Mouse (Mus musculus) liver, embryonic 18 days (tissue): ENCODE results near the gene Prm1. TPM values are rescaled to one million over a fixed set of nuclear protein-coding genes. Genes with fewer than 3 reads are reported as not detected.

Source experiments
- polyA plus RNA-seq: library from polyadenylated mRNA; depleted of rRNA; stranded (reverse); fragments of >200 nt; gene quantifications from 2 replicates; pipeline ENCODE4 v1.2.3, GENCODE M21; 2012; rRNA removed

Gene Prm1
- polyA plus RNA-seq, result not detected in 2 replicates

GRCm38 (mm10) chr16:10805789-10806527, at the start of gene Prm1:
TSS of gene Prm1 (minus strand) at chr16:10805839.

GRCm38 (mm10) chr16:10834911-10835587, 29.4 kb upstream of the Prm1 start, which contains the start of gene Rmi2:
TSS of gene Rmi2 (plus strand) at chr16:10835059.

GRCm38 (mm10) chr16:10812865-10813371, 7.3 kb upstream of the Prm1 start, which contains the start of gene Gm11172:
TSS of gene Gm11172 (plus strand) at chr16:10812915.

GRCm38 (mm10) chr16:10796034-10796433, 9.6 kb downstream of the Prm1 start, which contains the start of gene Prm2:
TSS of gene Prm2 (minus strand) at chr16:10796134.

GRCm38 (mm10) chr16:10790702-10791101, 14.9 kb downstream of the Prm1 start, which contains the start of gene Prm3:
TSS of gene Prm3 (minus strand) at chr16:10790914.

GRCm38 (mm10) chr16:10788271-10788670, 17.4 kb downstream of the Prm1 start, which contains the start of gene Tnp2:
TSS of gene Tnp2 (minus strand) at chr16:10788660.

GRCm38 (mm10) chr16:10785371-10786231, 20.0 kb downstream of the Prm1 start, which contains the start of gene Socs1:
TSS of gene Socs1 (minus strand) at chr16:10785536.

Other genes with a start within 250 kb of the Prm1 start
- 0.94 and 1.0 TPM in 2 replicates for gene Socs1, start 20.3 kb downstream of the Prm1 start, polyA plus RNA-seq
- not detected in 2 replicates for gene Tnp2, start 17.2 kb downstream of the Prm1 start, polyA plus RNA-seq
- gene Prm3, start 14.9 kb downstream of the Prm1 start, polyA plus RNA-seq, result not detected in 2 replicates
- not detected in 2 replicates for gene Prm2, start 9.7 kb downstream of the Prm1 start, polyA plus RNA-seq
- not detected in 2 replicates for gene Gm11172, start 7.1 kb upstream of the Prm1 start, polyA plus RNA-seq
- gene Rmi2, start 29.2 kb upstream of the Prm1 start, polyA plus RNA-seq, result 1.5 and 1.9 TPM in 2 replicates